Mouse (Mus musculus): Measurements from ENCODE around the gene Syt6. TPM values are rescaled to one million over a fixed set of nuclear protein-coding genes. Genes with fewer than 3 reads are reported as not detected.

Syt6 gene
- polyA plus RNA-seq, 1 experiment from 2014 or later = 23.5 TPM

- Histone ChIP-seq H3K27me3 (replicated peaks; ENCODE audit: control insufficient read depth, insufficient read depth, low read length) (no peaks in the 10 kb centered on the region), H3K4me2 (ENCODE audit: low read length) (peak overlapping the region; percentile 38), H3K9me3 (ENCODE audit: control insufficient read depth, low read length) (no peaks in the 10 kb centered on the region), H3K27ac (ENCODE audit: low read length) (no peak overlapping the region), H3K4me3 (replicated peaks; ENCODE audit: low read length) (no peak overlapping the region), H3K9ac (replicated peaks; ENCODE audit: low read depth, low read length) (no peak overlapping the region), H3K36me3 (ENCODE audit: control insufficient read depth, insufficient read depth) (no peaks in the 10 kb centered on the region), H3K4me1 (replicated peaks; ENCODE audit: control insufficient read depth, insufficient read depth, low read length) (peaks cover 7% of the 10 kb centered on the region; the same call in 1 of the 2 replicates)
- 0 out of 2 replicates have a peak, but pooled peaks have one; percentile 18 for ATAC-seq
- whole genome bisulfite sequencing = 4% methylated on average over 21 of the region's 21 CpGs
Observed at GRCm38 (mm10) chr3:103683234-103683965, 108.4 kb downstream of the Syt6 start.

DNA sequence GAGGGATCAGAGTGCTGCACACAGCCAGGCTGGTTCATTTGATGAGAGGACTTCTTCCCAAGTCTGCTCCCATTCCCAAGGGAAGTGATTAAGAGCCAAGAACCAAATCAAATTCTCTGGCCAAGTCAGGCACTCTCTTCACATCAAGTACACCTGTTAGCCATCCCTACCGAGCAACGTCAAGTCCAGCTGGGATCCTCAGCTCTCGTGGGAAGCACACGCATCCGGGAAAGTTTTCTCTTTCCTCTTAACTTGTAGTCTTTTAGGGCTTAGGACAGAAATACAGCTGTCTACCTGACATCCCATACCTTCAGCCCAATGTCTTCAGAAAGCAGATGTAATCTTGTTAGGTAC, 108.9 kb downstream of the Syt6 start:
- Histone ChIP-seq H3K4me2 (ENCODE audit: low read length) (no peak overlapping the region), H3K9ac (replicated peaks; ENCODE audit: low read depth, low read length) (no peak overlapping the region), H3K9me3 (ENCODE audit: control insufficient read depth, low read length) (no peaks in the 10 kb centered on the region), H3K4me1 (replicated peaks; ENCODE audit: control insufficient read depth, insufficient read depth, low read length) (peaks cover 7% of the 10 kb centered on the region; the same call in 1 of the 2 replicates), H3K27ac (ENCODE audit: low read length) (no peak overlapping the region), H3K27me3 (replicated peaks; ENCODE audit: control insufficient read depth, insufficient read depth, low read length) (no peaks in the 10 kb centered on the region), H3K36me3 (ENCODE audit: control insufficient read depth, insufficient read depth) (no peaks in the 10 kb centered on the region), H3K4me3 (replicated peaks; ENCODE audit: low read length) (no peak overlapping the region)
- no peak for ATAC-seq
- WGBS = 43% methylated on average over 5 of the region's 5 CpGs

DNA sequence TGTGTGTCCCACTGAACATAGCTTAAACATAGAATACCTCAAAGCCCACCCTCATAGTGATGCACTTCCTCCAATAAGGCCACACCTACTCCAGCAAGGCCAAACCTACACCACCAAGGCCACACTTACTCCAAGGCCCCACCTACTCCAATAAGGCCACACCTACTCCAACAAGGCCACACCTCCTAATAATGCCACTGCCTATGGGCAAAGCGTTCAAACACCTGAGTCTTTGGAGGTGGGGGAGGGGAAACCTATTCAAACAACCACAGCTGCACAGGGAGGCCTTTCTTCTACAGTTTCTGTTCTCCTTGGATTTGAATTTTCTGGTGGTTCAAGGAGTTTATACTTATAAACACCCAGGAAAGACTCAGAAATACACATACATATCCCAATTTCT, 114.0 kb downstream of the Syt6 start:
- no peak overlapping the region for H3K4me3 ChIP-seq (replicated peaks; ENCODE audit: low read length)

DNA sequence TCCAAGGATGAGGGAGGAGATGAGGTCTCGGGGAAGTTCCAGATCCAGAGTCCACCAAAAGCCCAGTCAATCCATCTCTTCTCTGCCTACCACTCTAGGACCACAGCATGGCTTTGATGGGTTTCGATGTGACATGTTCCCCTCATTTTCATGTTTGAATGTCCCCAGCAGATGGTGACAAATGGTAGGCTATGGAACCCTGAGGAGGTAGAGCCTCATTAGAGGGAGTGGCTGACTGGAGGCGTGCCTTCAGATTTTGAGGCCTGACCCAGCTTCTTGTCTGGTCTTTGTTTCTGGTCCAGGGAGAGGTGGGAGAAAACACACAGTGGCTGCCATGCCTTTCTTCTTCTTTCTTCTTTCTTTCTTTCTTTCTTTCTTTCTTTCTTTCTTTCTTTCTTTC, 115.5 kb downstream of the Syt6 start:
- no peak for ATAC-seq
- no peak overlapping the region for H3K4me2 ChIP-seq (ENCODE audit: low read length)

More for the DNA sequence above, 114.0 kb downstream of the Syt6 start:
- H3K9me3 ChIP-seq (ENCODE audit: control insufficient read depth, low read length) = no peaks in the 10 kb centered on the region
- no peak overlapping the region for H3K9ac ChIP-seq (replicated peaks; ENCODE audit: low read depth, low read length)
- no peaks in the 10 kb centered on the region for H3K4me1 ChIP-seq (replicated peaks; ENCODE audit: control insufficient read depth, insufficient read depth, low read length)
- 90% methylated on average over 1 of the region's 1 CpGs for WGBS
- H3K27me3 ChIP-seq (replicated peaks; ENCODE audit: control insufficient read depth, insufficient read depth, low read length) = no peaks in the 10 kb centered on the region
- no peak overlapping the region for H3K4me2 ChIP-seq (ENCODE audit: low read length)
- H3K36me3 ChIP-seq (ENCODE audit: control insufficient read depth, insufficient read depth) = no peaks in the 10 kb centered on the region
- ATAC-seq = no peak
- H3K27ac ChIP-seq (ENCODE audit: low read length) = no peak overlapping the region

More for the DNA sequence above, 115.5 kb downstream of the Syt6 start:
- Histone ChIP-seq H3K36me3 (ENCODE audit: control insufficient read depth, insufficient read depth) (no peaks in the 10 kb centered on the region), H3K27me3 (replicated peaks; ENCODE audit: control insufficient read depth, insufficient read depth, low read length) (no peaks in the 10 kb centered on the region), H3K9ac (replicated peaks; ENCODE audit: low read depth, low read length) (no peak overlapping the region), H3K9me3 (ENCODE audit: control insufficient read depth, low read length) (no peaks in the 10 kb centered on the region), H3K27ac (ENCODE audit: low read length) (no peak overlapping the region), H3K4me3 (replicated peaks; ENCODE audit: low read length) (no peak overlapping the region), H3K4me1 (replicated peaks; ENCODE audit: control insufficient read depth, insufficient read depth, low read length) (no peaks in the 10 kb centered on the region)
- WGBS = 72% methylated on average over 3 of the region's 3 CpGs

Small RNAs within 50 kb of the gene (microRNA-seq; reads per million reads assigned to microRNA genes)
- not detected for gene Gm25325

Other genes starting within 250 kb of the Syt6 start
- gene Atg4a-ps, start 70.8 kb downstream of the Syt6 start, polyA plus RNA-seq (2015; fragmentation: Nextera tagmentation; extraction: Ambion mirVana) = 0.16 and 0.17 TPM in 2 replicates
- 5.1 and 6.8 TPM in 2 replicates for gene Olfml3, start 162.8 kb downstream of the Syt6 start, polyA plus RNA-seq (2015; fragmentation: Nextera tagmentation; extraction: Ambion mirVana)
- not detected in 2 replicates for gene Gm10964, start 164.1 kb downstream of the Syt6 start, polyA plus RNA-seq (2015; fragmentation: Nextera tagmentation; extraction: Ambion mirVana)
- 12.7 and 13.6 TPM in 2 replicates for gene Hipk1, start 216.3 kb downstream of the Syt6 start, polyA plus RNA-seq (2015; fragmentation: Nextera tagmentation; extraction: Ambion mirVana)
- gene Dclre1b, start 234.2 kb downstream of the Syt6 start, polyA plus RNA-seq (2015; fragmentation: Nextera tagmentation; extraction: Ambion mirVana) = 26.2 and 26.8 TPM in 2 replicates
- 24.2 and 25.9 TPM in 2 replicates for gene Ap4b1, start 234.3 kb downstream of the Syt6 start, polyA plus RNA-seq (2015; fragmentation: Nextera tagmentation; extraction: Ambion mirVana)
- gene Gm43064, start 234.3 kb downstream of the Syt6 start, polyA plus RNA-seq (2015; fragmentation: Nextera tagmentation; extraction: Ambion mirVana) = 0.13 and 0.14 TPM in 2 replicates

All from forebrain, embryonic 16.5 days (tissue).